Mouse (Mus musculus) myocyte (in vitro differentiated cells): Measurements from ENCODE around the gene Rnf217.
A peak's percentile ranks its signal among the peaks of the same experiment; 100 is the strongest.

ENCODE experiments used
- POLR2A ChIP-seq: IDR thresholded peaks from one replicate; pipeline ENCODE4 v1.6.1; 2011; ENCODE audit warnings: low read depth, mild to moderate bottlenecking, control low read depth, moderate library complexity; ENCODE audit not compliant: insufficient read length
- TCF3 ChIP-seq: IDR thresholded peaks from one replicate; pipeline ENCODE4 v1.6.1; 2011; ENCODE audit warnings: low read depth, control low read depth; ENCODE audit not compliant: insufficient read length
- USF1 ChIP-seq: IDR thresholded peaks from one replicate; pipeline ENCODE4 v1.6.1; 2011; ENCODE audit warnings: low read depth, mild to moderate bottlenecking, control low read depth, moderate library complexity

- TF ChIP-seq USF1 (no peak), POLR2A (peak; percentile 79), TCF3 (no peak)
Measured at GRCm38 (mm10) chr10:31445291-31446124, 163.5 kb downstream of the Rnf217 start, which contains the start of gene Tpd52l1.
